Mouse (Mus musculus): ENCODE data around the gene Catsperz.
A peak's percentile ranks its signal among the peaks of the same experiment; 100 is the strongest.

The Catsperz gene

GRCm38 (mm10) chr19:6943709-6944108, 18.5 kb upstream of the Catsperz start:
- DNase-seq = no peak

DNA sequence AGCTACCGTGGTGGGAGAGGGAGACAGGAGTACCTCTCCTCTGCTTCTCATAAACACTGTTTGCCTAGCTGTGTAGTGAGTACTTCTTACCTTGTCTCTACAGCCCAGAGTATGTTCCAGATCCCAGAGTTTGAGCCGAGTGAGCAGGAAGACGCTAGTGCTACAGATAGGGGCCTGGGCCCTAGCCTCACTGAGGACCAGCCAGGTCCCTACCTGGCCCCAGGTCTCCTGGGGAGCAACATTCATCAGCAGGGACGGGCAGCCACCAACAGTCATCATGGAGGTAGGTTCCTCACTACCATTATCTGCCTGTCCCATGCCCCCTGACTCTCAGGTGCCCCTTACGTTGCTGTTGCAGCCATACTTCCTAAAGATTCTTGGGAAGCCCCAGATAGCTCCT, 17.6 kb upstream of the Catsperz start:
- no peak for DNase-seq

GRCm38 (mm10) chr19:6942249-6942691, 17.1 kb upstream of the Catsperz start, which contains the start of gene Gpr137:
TSS of gene Gpr137 (minus strand) at chr19:6942480.
- peak; percentile 80 for DNase-seq

- DNase-seq = peak; percentile 98
These were observed 16.4 kb upstream of the Catsperz start, which contains the start of gene Bad for GRCm38 (mm10) chr19:6941372-6942248. TSS of gene Bad (plus strand) at chr19:6941861.

DNA sequence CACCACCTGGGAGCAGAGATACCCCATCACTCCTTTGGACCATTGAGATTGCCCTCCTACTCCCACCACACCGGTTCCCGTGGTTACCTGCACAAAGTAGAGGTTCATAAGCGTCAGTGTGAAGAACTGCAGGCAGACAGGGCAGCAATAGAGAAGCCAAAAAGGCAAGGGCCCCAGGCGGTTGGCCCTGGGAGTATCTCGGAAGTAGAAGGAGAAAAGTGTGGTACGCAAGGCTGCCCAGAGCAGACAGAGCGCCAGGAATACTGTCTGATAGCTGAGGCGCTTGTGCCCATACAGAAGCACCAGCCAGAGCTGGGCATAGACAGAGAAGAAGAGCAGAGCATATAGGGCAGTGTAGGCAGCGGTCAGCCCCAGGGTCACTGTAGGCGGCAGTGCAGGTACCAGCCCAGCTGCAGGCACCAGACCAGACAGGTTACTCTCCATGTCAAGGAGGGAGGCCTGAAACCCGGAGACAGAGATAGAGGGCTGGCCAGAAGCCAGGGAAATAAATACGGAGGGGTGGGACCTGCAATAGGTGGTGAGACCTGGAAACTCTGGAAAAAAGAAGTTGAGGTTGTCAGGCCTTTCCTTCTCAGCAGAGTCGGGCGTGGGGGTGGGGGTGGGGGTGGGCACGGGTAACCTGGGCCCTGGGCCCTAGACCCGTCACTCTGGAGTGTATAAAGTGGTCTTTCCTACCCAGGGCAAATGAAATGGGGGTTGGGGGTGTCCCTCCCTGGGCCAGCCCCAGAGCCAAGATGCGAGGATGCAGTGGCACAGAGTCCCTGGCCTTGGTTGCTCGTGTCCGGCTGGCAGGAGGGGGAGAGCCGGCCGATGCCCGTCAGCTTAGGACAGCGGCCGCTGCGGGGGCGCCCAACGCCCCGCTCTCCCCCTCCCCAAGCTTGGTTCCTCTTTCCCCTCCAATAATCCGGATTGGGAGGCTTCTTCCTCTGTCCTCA, 15.5 kb upstream of the Catsperz start:
- no peak for DNase-seq

DNA sequence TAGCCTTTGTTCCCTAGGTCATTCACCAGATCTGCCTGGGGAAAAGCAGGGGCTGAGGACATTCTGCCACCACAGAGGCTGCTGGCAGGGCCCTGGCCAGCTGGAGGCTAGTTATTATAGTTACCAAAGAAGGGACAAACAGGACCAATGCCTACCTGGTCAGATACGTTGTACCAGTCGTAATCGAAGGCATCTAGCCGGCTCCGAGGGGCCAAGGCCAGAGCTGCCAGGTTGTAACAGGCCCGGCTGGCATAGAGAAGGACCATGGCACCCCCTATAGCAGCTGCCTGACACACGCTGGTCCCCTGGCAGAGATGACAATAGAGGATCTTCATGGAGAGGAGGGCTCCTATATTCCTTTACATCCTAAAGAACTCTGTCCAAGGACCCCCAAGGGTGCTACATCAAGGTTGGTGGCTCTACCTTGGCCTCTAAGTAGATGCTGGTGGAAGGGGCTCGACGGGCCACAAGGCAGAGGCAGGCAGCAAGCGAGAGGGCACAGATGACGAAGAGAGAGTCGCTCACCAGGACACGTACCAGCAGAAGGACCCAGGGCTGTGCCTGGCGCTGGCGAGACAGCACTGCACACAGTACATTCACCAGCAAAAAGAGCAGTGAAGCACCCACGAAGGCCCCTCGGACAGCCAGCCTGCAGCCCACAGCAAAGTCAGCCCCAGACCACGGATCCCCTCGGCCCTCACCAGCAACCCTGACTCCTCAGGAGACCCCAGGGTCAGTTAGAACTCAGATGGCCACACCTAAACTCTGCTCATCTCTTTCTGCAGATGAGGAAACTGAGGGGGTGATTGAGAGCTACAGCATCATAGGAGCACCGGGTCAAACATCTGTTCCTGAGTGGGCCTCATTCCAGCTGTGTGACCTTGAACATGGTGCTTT, 14.2 kb upstream of the Catsperz start:
- DNase-seq = no peak

GRCm38 (mm10) chr19:6937541-6938465, 12.6 kb upstream of the Catsperz start:
- DNase-seq = no peak

DNA sequence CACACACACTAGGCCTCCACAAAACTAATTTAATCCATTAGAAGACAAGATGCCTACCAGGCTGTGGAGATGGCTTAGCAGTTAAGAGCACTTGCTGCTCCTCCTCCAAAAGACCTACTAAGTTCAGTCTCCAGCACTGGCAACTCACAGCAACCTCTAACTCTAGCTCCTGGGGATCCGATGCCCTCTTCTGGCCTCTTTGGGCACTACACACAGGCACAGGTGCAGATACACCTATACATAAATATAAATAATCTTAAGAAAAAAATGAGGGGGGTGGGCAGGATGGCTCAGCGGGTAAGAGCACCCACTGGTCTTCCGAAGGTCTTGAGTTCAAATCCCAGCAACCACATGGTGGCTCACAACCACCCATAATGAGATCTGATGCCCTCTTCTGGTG, 11.1 kb upstream of the Catsperz start:
- DNase-seq = no peak

DNA sequence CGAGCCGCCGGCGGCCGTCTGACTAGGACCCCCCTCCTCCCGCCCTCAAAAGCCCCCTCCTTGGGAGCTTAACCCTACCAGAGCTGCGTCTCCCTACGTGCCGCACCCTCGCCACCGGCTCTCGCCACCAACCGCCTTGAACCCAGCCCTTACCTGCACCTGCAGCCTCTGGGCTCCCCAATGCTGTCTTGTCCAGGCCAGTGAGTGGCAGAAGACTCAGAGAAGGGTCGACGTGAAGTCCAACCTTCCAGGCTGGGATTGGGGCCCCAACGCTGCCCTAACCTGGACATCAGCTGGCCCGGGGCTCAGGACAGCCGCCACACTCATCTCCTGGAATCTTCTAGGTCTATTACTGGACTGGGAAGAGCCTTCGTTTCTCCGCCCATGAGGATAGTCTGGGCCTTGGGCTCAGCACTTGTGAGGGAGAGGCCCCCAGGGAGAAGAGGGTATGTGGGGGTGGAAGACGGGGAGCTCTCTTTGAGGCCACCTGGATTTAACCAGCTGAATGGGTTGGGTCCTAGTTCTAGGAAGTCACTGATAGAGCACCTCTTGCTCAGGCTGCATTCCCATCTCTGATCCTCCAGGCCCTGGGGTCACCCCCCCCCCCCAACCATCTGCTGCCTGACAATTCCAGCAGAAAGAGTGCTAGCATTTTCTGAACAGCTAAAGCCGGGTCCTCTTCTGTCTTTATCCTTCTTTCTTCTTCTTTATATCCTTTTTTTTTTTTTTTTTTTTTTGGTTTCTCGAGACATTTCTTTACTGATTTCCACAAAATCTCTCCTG, 9.2 kb upstream of the Catsperz start, which contains the start of gene Kcnk4:
Gene Kcnk4 (minus strand): TSS at position 321 of the 783 bp plus-strand sequence.
- DNase-seq = no peak

- peak; percentile 65 for DNase-seq
These were observed 8.4 kb upstream of the Catsperz start for GRCm38 (mm10) chr19:6933436-6934194.

GRCm38 (mm10) chr19:6933102-6933435, 7.9 kb upstream of the Catsperz start:
- DNase-seq = no peak

GRCm38 (mm10) chr19:6932018-6932417, 6.8 kb upstream of the Catsperz start:
- no peak for DNase-seq

DNA sequence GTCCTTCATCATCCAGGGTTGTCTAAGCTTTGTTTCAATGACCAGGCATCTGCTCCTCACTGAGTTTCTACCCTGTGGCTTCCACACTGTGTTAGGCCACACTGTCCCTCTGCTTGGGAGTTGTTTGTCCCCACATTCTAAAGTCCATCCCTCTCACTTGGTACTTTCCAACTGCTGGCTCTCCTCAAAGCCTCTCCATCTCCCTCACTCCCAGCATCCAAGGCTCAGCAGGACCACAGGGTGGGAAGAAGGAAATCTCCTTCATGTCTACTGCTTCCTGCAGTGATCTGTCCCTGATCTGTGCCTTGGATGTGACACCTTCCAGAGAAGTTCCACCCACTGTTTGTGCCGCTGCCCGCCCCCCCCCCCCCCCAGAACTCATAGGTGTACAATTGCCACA, 5.8 kb upstream of the Catsperz start:
- DNase-seq = no peak

- DNase-seq = no peak
These were observed 2.9 kb upstream of the Catsperz start for GRCm38 (mm10) chr19:6928080-6928479.

GRCm38 (mm10) chr19:6926559-6927255, 1.5 kb upstream of the Catsperz start:
- DNase-seq = no peak

DNA sequence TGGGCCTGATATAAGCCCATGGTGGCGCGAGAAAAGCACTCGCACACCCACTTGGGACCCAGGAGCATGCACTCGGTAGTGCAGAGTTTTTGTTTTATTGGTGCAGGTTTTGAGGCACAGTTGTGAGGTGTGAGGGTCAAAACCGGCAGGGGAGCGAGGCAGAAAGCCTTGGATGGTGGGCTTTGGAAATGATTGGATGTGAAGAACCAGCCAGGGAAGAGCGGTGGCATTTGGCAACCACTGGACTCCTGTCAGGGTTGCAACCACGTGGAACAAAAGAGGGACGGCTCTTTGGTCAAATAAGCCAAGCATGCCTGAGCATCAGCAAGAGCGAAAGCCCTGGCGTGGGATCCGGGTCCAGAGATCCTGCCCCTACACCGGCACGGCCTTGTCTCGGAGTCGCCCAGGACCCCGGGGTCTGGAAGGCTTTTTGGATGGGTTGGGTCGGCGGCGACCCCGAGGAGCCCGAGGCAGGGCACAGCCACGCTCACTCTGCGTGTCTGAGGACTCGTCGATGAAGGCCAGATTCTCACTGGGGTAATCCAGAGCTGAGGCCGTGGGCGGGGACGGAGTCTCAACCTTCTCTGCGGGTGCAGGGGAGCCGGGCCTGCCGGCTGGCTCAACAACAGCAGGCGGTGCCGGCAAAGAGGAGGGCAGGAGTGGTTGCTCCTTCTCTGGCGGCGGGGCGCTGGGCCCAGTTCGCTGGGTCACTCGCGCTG, 590 bp upstream of the Catsperz start:
- no peak for DNase-seq

DNA sequence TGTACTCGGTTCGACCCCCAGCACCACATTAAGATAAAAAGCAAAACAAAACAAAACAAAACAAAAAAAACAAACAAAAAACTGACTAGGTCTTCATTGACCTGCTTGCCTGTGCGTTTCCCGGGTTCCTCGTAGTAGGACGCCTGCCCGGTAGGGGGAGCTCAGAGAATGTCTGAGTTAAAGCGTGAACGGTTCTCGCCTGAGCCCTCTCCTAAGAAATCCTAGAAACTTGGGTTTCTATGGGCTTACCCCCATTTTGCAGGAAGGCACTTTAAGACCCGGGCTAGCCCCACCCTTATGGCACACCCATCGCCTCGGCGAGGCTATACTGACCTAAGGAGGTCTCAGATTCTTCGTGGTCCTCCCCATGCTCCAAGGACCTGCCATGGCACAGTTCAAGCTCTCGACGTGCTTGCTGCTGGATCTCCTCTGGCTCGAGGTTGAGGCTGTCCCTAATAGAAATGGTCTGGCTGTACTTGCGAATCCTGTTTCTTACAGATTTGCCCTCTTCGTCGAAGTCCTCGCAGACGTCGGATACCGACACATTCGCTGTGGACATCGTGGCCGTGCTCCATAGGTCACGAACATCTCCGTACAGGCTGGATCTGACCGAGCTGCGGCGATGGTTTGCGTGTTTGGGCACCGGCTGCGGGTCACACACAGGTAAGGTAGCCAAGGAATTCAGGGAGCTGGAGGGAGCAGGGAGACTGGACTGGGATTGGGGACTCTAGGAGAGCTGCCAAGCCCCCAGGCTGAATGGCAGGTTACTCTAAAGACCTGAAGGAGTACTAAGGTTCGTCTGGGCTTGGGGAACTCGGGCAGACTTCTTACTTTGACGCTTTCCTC, 496 bp downstream of the Catsperz start:
- DNase-seq = peak; percentile 94

Data from right cerebral cortex, postnatal 4 days (tissue).